Mouse (Mus musculus): ENCODE data around the gene Grip1. TPM values are rescaled to one million over a fixed set of nuclear protein-coding genes. Genes with fewer than 3 reads are reported as not detected.
A peak's percentile ranks its signal among the peaks of the same experiment; 100 is the strongest.

The Grip1 gene
- polyA plus RNA-seq, 1 experiment from 2014 or later = 0.87 TPM

- no peak for TF ChIP-seq EP300 (IDR thresholded peaks at IDR 0.05)
- TF ChIP-seq CTCF (IDR thresholded peaks at IDR 0.05) = peak; percentile 8; the same call in 1 of the 2 replicates
- ATAC-seq (no peak), DNase-seq (ENCODE audit: low spot score) (no peak)
- Histone ChIP-seq H3K27ac (ENCODE audit: low read length) (no peak overlapping the region), H3K9me3 (ENCODE audit: low read length) (no peaks in the 10 kb centered on the region), H3K4me2 (replicated peaks; ENCODE audit: low read depth, low read length) (no peak overlapping the region), H3K9ac (replicated peaks; ENCODE audit: low read depth) (no peak overlapping the region), H3K27me3 (replicated peaks; ENCODE audit: insufficient read depth, low read length) (no peaks in the 10 kb centered on the region), H3K4me3 (ENCODE audit: low read depth, low read length) (no peak overlapping the region), H3K4me1 (ENCODE audit: insufficient read depth, low read depth, low read length) (no peaks in the 10 kb centered on the region), H3K36me3 (ENCODE audit: insufficient read depth, low read length) (no peaks in the 10 kb centered on the region)
- WGBS = 77% methylated on average over 3 of the region's 3 CpGs
Observed at GRCm38 (mm10) chr10:120123721-120124120, 670.1 kb downstream of the Grip1 start.

- H3K4me2 ChIP-seq (replicated peaks; ENCODE audit: low read depth, low read length) = no peak overlapping the region
- no peak overlapping the region for H3K4me3 ChIP-seq (ENCODE audit: low read depth, low read length)
- WGBS = 48% methylated on average over 7 of the region's 7 CpGs
- DNase-seq (ENCODE audit: low spot score) (peak; percentile 91), ATAC-seq (peak; percentile 66)
- no peaks in the 10 kb centered on the region for H3K36me3 ChIP-seq (ENCODE audit: insufficient read depth, low read length)
- no peaks in the 10 kb centered on the region for H3K27me3 ChIP-seq (replicated peaks; ENCODE audit: insufficient read depth, low read length)
- TF ChIP-seq CTCF (IDR thresholded peaks at IDR 0.05) = peak; percentile 91
- no peak for TF ChIP-seq EP300 (IDR thresholded peaks at IDR 0.05)
- H3K9ac ChIP-seq (replicated peaks; ENCODE audit: low read depth) = no peak overlapping the region
- no peaks in the 10 kb centered on the region for H3K4me1 ChIP-seq (ENCODE audit: insufficient read depth, low read depth, low read length)
- H3K27ac ChIP-seq (ENCODE audit: low read length) = no peak overlapping the region
- no peaks in the 10 kb centered on the region for H3K9me3 ChIP-seq (ENCODE audit: low read length)
Observed at GRCm38 (mm10) chr10:120124801-120125464, 671.3 kb downstream of the Grip1 start.

- DNase-seq (ENCODE audit: low spot score) (no peak), ATAC-seq (no peak)
- H3K36me3 ChIP-seq (ENCODE audit: insufficient read depth, low read length) = no peaks in the 10 kb centered on the region
- no peak overlapping the region for H3K27ac ChIP-seq (ENCODE audit: low read length)
- no peaks in the 10 kb centered on the region for H3K9me3 ChIP-seq (ENCODE audit: low read length)
- no peak for TF ChIP-seq CTCF (IDR thresholded peaks at IDR 0.05)
- TF ChIP-seq EP300 (IDR thresholded peaks at IDR 0.05) = no peak
- WGBS = 63% methylated on average over 10 of the region's 10 CpGs
- no peak overlapping the region for H3K4me3 ChIP-seq (ENCODE audit: low read depth, low read length)
- no peaks in the 10 kb centered on the region for H3K4me1 ChIP-seq (ENCODE audit: insufficient read depth, low read depth, low read length)
- no peak overlapping the region for H3K9ac ChIP-seq (replicated peaks; ENCODE audit: low read depth)
- no peak overlapping the region for H3K4me2 ChIP-seq (replicated peaks; ENCODE audit: low read depth, low read length)
- H3K27me3 ChIP-seq (replicated peaks; ENCODE audit: insufficient read depth, low read length) = no peaks in the 10 kb centered on the region
Observed at GRCm38 (mm10) chr10:120125465-120125857, 671.8 kb downstream of the Grip1 start.

- WGBS = 29% methylated on average over 13 of the region's 13 CpGs
- Histone ChIP-seq H3K9me3 (ENCODE audit: low read length) (no peaks in the 10 kb centered on the region), H3K36me3 (ENCODE audit: insufficient read depth, low read length) (no peaks in the 10 kb centered on the region), H3K27me3 (replicated peaks; ENCODE audit: insufficient read depth, low read length) (no peaks in the 10 kb centered on the region), H3K9ac (replicated peaks; ENCODE audit: low read depth) (no peak overlapping the region), H3K4me2 (replicated peaks; ENCODE audit: low read depth, low read length) (no peak overlapping the region), H3K27ac (ENCODE audit: low read length) (no peak overlapping the region), H3K4me1 (ENCODE audit: insufficient read depth, low read depth, low read length) (no peaks in the 10 kb centered on the region), H3K4me3 (ENCODE audit: low read depth, low read length) (no peak overlapping the region)
- no peak for DNase-seq (ENCODE audit: low spot score)
- ATAC-seq = no peak
- TF ChIP-seq CTCF (IDR thresholded peaks at IDR 0.05) (no peak), EP300 (IDR thresholded peaks at IDR 0.05) (no peak)
Observed at GRCm38 (mm10) chr10:120128601-120129277, 675.1 kb downstream of the Grip1 start.

- no peaks in the 10 kb centered on the region for H3K4me1 ChIP-seq (ENCODE audit: insufficient read depth, low read depth, low read length)
- ATAC-seq (no peak), DNase-seq (ENCODE audit: low spot score) (no peak)
- no peak overlapping the region for H3K9ac ChIP-seq (replicated peaks; ENCODE audit: low read depth)
- no peak overlapping the region for H3K4me2 ChIP-seq (replicated peaks; ENCODE audit: low read depth, low read length)
- no peak overlapping the region for H3K27ac ChIP-seq (ENCODE audit: low read length)
- H3K4me3 ChIP-seq (ENCODE audit: low read depth, low read length) = no peak overlapping the region
- TF ChIP-seq CTCF (IDR thresholded peaks at IDR 0.05) (peak; percentile 61), EP300 (IDR thresholded peaks at IDR 0.05) (no peak)
- no peaks in the 10 kb centered on the region for H3K9me3 ChIP-seq (ENCODE audit: low read length)
- no peaks in the 10 kb centered on the region for H3K27me3 ChIP-seq (replicated peaks; ENCODE audit: insufficient read depth, low read length)
- 60% methylated on average over 16 of the region's 16 CpGs for WGBS
- H3K36me3 ChIP-seq (ENCODE audit: insufficient read depth, low read length) = no peaks in the 10 kb centered on the region
Observed at GRCm38 (mm10) chr10:120130621-120131020, 677.0 kb downstream of the Grip1 start.

GRCm38 (mm10) chr10:120133697-120134096 is 680.1 kb downstream of the Grip1 start:
- Histone ChIP-seq H3K9ac (replicated peaks; ENCODE audit: low read depth) (no peak overlapping the region), H3K4me1 (ENCODE audit: insufficient read depth, low read depth, low read length) (no peaks in the 10 kb centered on the region), H3K4me3 (ENCODE audit: low read depth, low read length) (no peak overlapping the region), H3K9me3 (ENCODE audit: low read length) (no peaks in the 10 kb centered on the region), H3K27ac (ENCODE audit: low read length) (no peak overlapping the region), H3K4me2 (replicated peaks; ENCODE audit: low read depth, low read length) (no peak overlapping the region), H3K36me3 (ENCODE audit: insufficient read depth, low read length) (no peaks in the 10 kb centered on the region), H3K27me3 (replicated peaks; ENCODE audit: insufficient read depth, low read length) (no peaks in the 10 kb centered on the region)
- DNase-seq (ENCODE audit: low spot score) (no peak), ATAC-seq (no peak)
- TF ChIP-seq CTCF (IDR thresholded peaks at IDR 0.05) (no peak), EP300 (IDR thresholded peaks at IDR 0.05) (no peak)
- 47% methylated on average over 11 of the region's 11 CpGs for WGBS
